In the genomic region with DNA sequence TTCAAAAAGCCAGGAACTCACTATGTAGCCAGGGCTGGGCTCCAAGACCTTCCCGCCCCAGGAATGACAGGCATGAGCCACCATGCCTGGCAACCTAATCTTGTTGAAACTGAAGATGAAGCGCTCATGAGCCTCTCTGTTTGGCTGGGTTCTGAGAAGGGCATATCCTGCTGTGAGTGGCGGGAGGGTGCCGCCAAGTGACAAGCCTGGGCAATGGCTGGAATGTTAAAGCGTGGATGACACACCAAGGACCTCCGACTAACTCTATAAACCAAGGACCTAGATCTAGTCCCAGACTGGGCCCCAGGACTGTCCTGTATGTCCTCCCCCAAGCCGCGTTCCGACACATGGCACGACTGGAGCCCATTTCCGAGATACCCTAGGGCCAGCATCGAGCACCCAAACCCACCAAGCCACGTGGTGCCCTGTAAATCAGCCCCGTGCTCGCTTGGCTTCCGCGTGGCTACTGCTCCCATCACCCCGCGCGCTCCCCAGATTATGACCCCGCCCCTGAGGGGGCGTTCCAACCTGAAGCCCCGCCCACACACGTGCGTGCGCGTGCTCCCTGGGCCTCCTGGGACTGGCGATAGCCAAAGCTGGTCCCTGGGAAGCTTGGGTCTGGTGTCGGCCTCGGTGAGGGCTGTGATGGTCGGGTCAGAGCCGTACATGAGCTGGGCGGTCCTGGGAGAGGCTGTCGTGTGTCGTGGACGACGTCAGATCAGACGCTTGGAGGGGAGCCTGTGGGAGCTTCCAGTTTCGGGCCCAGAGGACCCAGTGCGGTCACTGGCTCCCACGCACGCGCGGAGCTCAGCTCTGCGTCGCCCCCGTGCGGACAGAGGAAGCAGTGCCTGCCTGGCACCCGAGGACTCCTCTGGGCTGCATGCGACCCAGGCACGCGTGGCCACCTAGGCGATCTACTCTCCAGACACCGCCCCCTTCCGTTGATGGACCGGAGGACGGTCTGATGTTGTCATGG, we compare ENCODE assay signal across 8 mouse cellular contexts. TPM values are rescaled to one million over a fixed set of nuclear protein-coding genes. Genes with fewer than 3 reads are reported as not detected.
DNase-seq lines count a peak whose midpoint lies in the region; ATAC-seq and TF ChIP-seq lines count a peak whose summit lies in the region.

No protein-coding gene starts in this region.

- H3K27ac ChIP-seq in cortical plate, adult 2 months (ENCODE audit: insufficient read depth, low read length): peak overlapping the region; percentile 86

- H3K4me3 ChIP-seq in cortical plate, adult 2 months (ENCODE audit: insufficient read depth, low read length): peak overlapping the region; percentile 45
- peak overlapping the region; percentile 92 for H3K4me3 ChIP-seq in megakaryocyte, embryonic 14.5 days (replicated peaks)

- no peaks in the 10 kb centered on the region for H3K36me3 ChIP-seq in megakaryocyte, embryonic 14.5 days (replicated peaks; ENCODE audit: low read length)

- peak; percentile 77 for TF ChIP-seq POLR2A in cortical plate, adult 2 months (IDR thresholded peaks at IDR 0.05; ENCODE audit: extremely low read depth, insufficient read depth, low read length)

- TF ChIP-seq CTCF in cortical plate, adult 2 months (IDR thresholded peaks at IDR 0.05; ENCODE audit: extremely low read depth, insufficient read depth, low read length): peak; percentile 76

- peak; percentile 89 to 90 for DNase-seq in gastrocnemius, adult 8-10 months (ENCODE audit: low spot score in 2 of 2)
- peak; percentile 82 for DNase-seq in hindlimb bud, embryonic 11.5 days (ENCODE audit: extremely low spot score, low read depth, low spot score)
- peak; percentile 93 to 94 for DNase-seq in left cerebral cortex, adult 8-10 months (ENCODE audit: low spot score in 2 of 2)
- peak; percentile 95 to 96 for DNase-seq in right cerebral cortex, postnatal 10 days (ENCODE audit: low spot score in 2 of 2)
- DNase-seq in urinary bladder, postnatal 25 days (ENCODE audit: low spot score): peak; percentile 95

- no peaks in the 10 kb centered on the region; the same call in 1 of the 2 replicates for H3K4me1 ChIP-seq in cortical plate, adult 2 months (ENCODE audit: control insufficient read depth, insufficient read depth, low read length)
- H3K4me1 ChIP-seq in megakaryocyte, embryonic 14.5 days: peaks cover 43% of the 10 kb centered on the region

- no peaks in the 10 kb centered on the region for H3K27me3 ChIP-seq in megakaryocyte, embryonic 14.5 days (replicated peaks)

- H3K9me3 ChIP-seq in megakaryocyte, embryonic 14.5 days: no peaks in the 10 kb centered on the region

- ATAC-seq in activated CD4-positive, CD25-positive, alpha-beta regulatory T cell, adult 4 months: peak; percentile 86

RNA-seq across cellular contexts. Expression of a gene that starts 22.9 kb away (rescaled TPM):
- polyA plus RNA-seq in activated CD4-positive, CD25-positive, alpha-beta regulatory T cell, adult 4 months (2017; shearing (Covaris generic)): 100 to 1,000 TPM in 1 of 2 experiments, 10 to 100 TPM in 1; 96.5 to 113 TPM
- polyA plus RNA-seq in cortical plate, adult 2 months (2012; rRNA removed): 13.2 and 13.3 TPM in 2 replicates
- total RNA-seq in gastrocnemius, adult 8-10 months (2022): 1 to 10 TPM; 3.3 to 4.7 (median 4.0) TPM
- 10 to 100 TPM; 15.3 to 19.2 (median 17.7) TPM for total RNA-seq in left cerebral cortex, adult 8-10 months (2022)
- polyA plus RNA-seq in megakaryocyte, embryonic 14.5 days (2012; ENCODE audit: insufficient read depth, low replicate concordance): 35.6 and 41.3 TPM in 2 replicates

RNA-seq across cellular contexts. Expression of a gene that starts 57.9 kb away (rescaled TPM):
- polyA plus RNA-seq in activated CD4-positive, CD25-positive, alpha-beta regulatory T cell, adult 4 months (2017; shearing (Covaris generic)): 100 to 1,000 TPM; 478 to 642 TPM
- 158 TPM in 2 replicates for polyA plus RNA-seq in cortical plate, adult 2 months (2012; rRNA removed)
- 10 to 100 TPM; 28.5 to 36.6 (median 31.6) TPM for total RNA-seq in gastrocnemius, adult 8-10 months (2022)
- total RNA-seq in left cerebral cortex, adult 8-10 months (2022): 100 to 1,000 TPM; 115 to 129 (median 119) TPM
- polyA plus RNA-seq in megakaryocyte, embryonic 14.5 days (2012; ENCODE audit: insufficient read depth, low replicate concordance): 89.8 and 993 TPM in 2 replicates

Comparison
In these comparisons a context has a peak if more than half of its experiments do, and no peak if none do; other contexts are left out.
1. Peak in every context shown above with its lines: DNase-seq, ATAC-seq, H3K4me3 ChIP-seq and H3K27ac ChIP-seq.